Mouse (Mus musculus) frontal cortex, adult (tissue): Measurements from ENCODE around the gene Ptp4a2.
A peak's percentile ranks its signal among the peaks of the same experiment; 100 is the strongest.

Experiments
- ATAC-seq: cut with Nextera tagmentation; 2 replicates; pipeline ENCODE4 v1.9.2; 2017; ENCODE audit warnings: mild to moderate bottlenecking, moderate library complexity, mixed read lengths; ENCODE audit not compliant: low TSS enrichment

The Ptp4a2 gene

GRCm38 (mm10) chr4:129795861-129796260, 15.2 kb upstream of the Ptp4a2 start:
- no peak for ATAC-seq

GRCm38 (mm10) chr4:129797985-129798384, 13.0 kb upstream of the Ptp4a2 start:
- no peak for ATAC-seq

- ATAC-seq = no peak
Measured at GRCm38 (mm10) chr4:129803368-129803767, 7.7 kb upstream of the Ptp4a2 start.

- ATAC-seq = no peak
Measured at GRCm38 (mm10) chr4:129805059-129805458, 6.0 kb upstream of the Ptp4a2 start.

- no peak for ATAC-seq
Measured at GRCm38 (mm10) chr4:129811605-129812468, 818 bp downstream of the Ptp4a2 start.

- no peak for ATAC-seq
Measured at GRCm38 (mm10) chr4:129817591-129817990, 6.6 kb downstream of the Ptp4a2 start.

- no peak for ATAC-seq
Measured at GRCm38 (mm10) chr4:129818506-129819195, 7.6 kb downstream of the Ptp4a2 start.

GRCm38 (mm10) chr4:129819712-129820336, 8.8 kb downstream of the Ptp4a2 start:
- peak; percentile 79 for ATAC-seq

- peak; percentile 69; the same call in 1 of the 2 replicates for ATAC-seq
Measured at GRCm38 (mm10) chr4:129820417-129821086, 9.5 kb downstream of the Ptp4a2 start.

- ATAC-seq = no peak
Measured at GRCm38 (mm10) chr4:129821087-129821616, 10.1 kb downstream of the Ptp4a2 start.

- no peak for ATAC-seq
Measured at GRCm38 (mm10) chr4:129822324-129822723, 11.3 kb downstream of the Ptp4a2 start.

- no peak for ATAC-seq
Measured at GRCm38 (mm10) chr4:129823216-129823810, 12.3 kb downstream of the Ptp4a2 start.

GRCm38 (mm10) chr4:129827611-129828010, 16.6 kb downstream of the Ptp4a2 start:
- no peak for ATAC-seq

GRCm38 (mm10) chr4:129828081-129828480, 17.1 kb downstream of the Ptp4a2 start:
- no peak for ATAC-seq

- no peak for ATAC-seq
Measured at GRCm38 (mm10) chr4:129829799-129830198, 18.8 kb downstream of the Ptp4a2 start.

GRCm38 (mm10) chr4:129830343-129830944, 19.4 kb downstream of the Ptp4a2 start:
- no peak for ATAC-seq

GRCm38 (mm10) chr4:129834581-129834980, 23.6 kb downstream of the Ptp4a2 start:
- ATAC-seq = no peak

- ATAC-seq = no peak
Measured at GRCm38 (mm10) chr4:129835296-129835695, 24.3 kb downstream of the Ptp4a2 start.

GRCm38 (mm10) chr4:129839866-129840555, 29.0 kb downstream of the Ptp4a2 start:
- no peak for ATAC-seq

GRCm38 (mm10) chr4:129846823-129847222, 35.8 kb downstream of the Ptp4a2 start:
- no peak for ATAC-seq
